Mouse (Mus musculus): Measurements from ENCODE around the gene Cd101.

GRCm38 (mm10) chr3:100973906-100974305, 55.5 kb downstream of the Cd101 start:
- TF ChIP-seq POLR2A (IDR thresholded peaks at IDR 0.05; ENCODE audit: low read depth, low read length) (no peak), CTCF (IDR thresholded peaks at IDR 0.05; ENCODE audit: extremely low read depth, insufficient read depth, insufficient read length, insufficient replicate concordance) (no peak)

Measured in spleen, adult 2 months (tissue).